Mouse (Mus musculus) adrenal gland, adult 2 months (tissue): ENCODE results near the gene Mpl. TPM values are rescaled to one million over a fixed set of nuclear protein-coding genes. Genes with fewer than 3 reads are reported as not detected.
A peak's percentile ranks its signal among the peaks of the same experiment; 100 is the strongest.

Source experiments
- DNase-seq: peaks from one replicate; pipeline ENCODE4 v3.0.0; 2021
- long read RNA-seq: library from polyadenylated mRNA; stranded (forward); transcript quantifications from one replicate; pipeline ENCODE4 v2.0.0, GENCODE M21; 2021
- polyA plus RNA-seq: library from polyadenylated mRNA; depleted of rRNA; stranded (reverse); fragments of >200 nt; gene quantifications from 2 replicates; pipeline ENCODE4 v1.2.3, GENCODE M21; 2012; rRNA removed
- total RNA-seq, 2 experiments: library from RNA; stranded (reverse); gene quantifications; 2 replicates each; pipeline ENCODE4 v1.2.3; 2021

Mpl gene
- total RNA-seq (under 1 TPM in 1 of 2 experiments, not detected in 1; 0.17 TPM), polyA plus RNA-seq (0.04 TPM in 1 of 2 replicates, not detected in the other)
- long read RNA-seq = 0 reads

DNA sequence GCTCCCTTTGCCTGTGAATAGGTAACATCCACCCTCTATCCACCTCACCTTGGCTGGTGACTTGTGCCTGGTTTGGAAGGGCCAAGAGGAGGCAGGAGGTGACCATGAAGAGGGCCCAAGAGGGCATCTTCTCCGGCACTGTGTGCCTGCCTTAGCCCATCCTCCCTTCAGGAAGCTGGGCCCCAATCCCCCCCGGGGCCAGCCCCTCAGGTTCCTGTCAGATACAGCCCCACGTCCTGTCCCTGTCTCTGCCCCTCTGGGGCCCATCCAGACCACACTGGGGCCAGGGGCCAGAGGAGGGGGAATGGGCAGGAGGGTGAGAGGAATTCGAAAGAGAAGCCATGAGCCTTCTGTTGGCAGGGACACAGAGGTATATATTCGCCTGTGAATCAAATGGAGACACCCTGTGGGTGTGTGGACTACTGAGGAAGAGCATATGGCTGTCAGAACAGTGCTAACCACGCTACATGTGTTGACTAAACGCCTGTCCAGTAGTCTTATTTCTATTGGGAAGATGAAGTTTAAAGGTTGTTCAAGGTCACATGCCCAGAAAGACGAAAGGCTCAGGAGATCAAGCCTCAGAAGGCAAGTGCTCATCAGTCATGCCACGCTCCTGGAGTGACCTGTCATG is at the start of gene Mpl:
Gene Mpl, minus strand, starts transcription at position 169 of the 631 bp plus-strand sequence.
- DNase-seq = no peak

DNA sequence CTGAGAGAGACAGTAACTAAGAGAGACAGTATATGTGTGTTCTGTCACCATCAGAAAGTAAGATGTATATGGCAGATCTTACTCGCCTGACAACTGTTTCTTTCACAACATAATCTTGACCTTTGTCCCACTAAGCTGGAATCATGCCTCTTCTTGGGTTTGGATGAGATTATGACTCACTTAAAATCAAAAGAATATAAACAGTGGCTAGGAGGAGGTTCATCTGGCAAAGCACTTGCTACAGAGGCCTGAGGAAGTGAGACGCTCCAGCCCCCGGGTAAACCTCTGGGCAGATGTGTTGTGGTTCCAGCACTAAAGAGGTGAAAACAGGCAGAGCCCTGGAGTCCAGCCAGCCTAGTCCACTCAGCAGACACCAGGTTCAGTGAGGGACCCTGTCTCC is 48.2 kb upstream of the Mpl start:
- no peak for DNase-seq

DNA sequence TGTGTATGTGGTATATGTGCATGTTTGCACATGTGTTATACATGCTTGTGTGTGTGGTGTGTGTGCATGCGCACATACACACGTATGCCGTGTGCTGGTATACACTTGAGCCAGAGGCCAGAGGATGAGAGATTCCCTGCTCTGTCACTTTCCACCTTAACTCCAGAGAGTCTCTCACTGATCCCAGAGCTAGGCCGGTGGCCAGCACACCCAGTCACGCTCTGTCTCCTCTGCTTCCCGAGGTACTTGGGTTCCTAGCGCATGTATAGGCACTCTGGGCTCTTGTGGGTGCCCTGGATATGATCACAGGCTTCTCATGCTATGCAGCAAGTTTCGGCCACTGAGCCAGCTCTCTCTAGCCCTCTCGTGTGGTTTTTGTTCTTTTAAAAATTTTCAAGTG is 43.5 kb upstream of the Mpl start:
- DNase-seq = no peak

DNA sequence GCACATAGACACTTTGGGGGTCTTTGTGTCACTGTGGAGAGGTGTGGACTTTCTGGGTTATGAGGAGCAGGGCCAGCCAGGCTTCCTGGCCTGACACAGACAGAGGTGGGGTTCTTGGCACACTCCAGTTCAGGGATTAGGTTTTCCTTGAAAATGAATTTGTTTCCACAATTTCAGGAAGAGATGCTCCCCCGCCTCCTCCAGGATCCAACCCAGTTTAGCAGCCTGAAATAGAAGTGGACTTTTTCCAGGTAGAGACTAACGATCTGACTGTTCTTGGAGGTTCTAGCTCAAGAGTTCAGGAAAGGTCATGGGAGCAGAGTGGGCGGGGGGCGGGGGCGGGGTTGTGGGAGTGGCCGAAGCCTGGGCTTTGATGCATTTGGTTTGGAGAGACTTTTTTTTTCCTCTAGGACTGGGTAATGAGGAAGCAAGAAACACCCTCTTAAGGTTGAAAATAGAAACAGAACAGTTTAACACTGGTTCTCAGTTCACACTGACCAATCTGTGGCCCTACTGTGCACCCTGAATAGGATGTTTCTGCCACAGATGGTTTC is 42.9 kb upstream of the Mpl start:
- DNase-seq = peak; percentile 40

DNA sequence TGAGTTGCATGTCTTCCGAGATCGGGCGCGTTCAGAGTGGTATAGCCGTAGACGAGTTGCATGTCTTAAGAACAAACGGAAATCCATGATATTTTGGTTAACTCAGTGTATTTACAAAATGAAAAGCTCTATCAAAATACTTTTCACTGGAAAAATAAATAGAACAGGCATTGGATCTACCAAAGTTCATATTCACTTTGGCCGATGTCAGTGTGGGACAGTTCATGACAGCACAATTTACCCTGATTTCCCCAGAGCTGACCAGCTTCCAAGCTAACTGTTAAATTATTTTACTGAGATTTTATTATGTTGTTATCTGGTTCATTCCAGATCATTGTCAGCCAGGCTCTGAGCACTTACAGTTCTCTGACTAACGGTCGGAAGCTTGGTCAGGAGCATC is 33.1 kb upstream of the Mpl start:
- DNase-seq = no peak

DNA sequence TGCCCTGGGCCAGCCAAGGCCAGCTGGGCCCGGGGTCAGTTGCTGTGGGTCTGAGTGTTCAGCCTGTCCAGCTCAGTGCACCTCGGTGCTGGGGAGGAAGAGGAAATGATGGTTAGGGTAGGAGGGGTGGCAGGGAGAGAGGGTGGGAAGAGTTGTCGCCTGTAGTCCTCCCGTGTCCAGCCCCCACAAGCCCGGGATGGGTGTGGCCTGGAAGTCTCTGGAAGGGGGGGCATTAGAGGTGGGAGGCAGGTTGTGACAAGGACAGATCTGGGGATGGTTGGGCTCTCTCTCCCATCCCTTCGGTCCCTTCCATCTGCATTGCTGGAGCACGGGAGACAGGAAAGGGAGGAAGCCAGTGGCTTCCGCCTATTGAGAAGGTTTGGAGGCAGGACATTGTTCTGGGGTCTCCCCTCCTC is 32.4 kb upstream of the Mpl start, which contains the start of gene Tie1:
Gene Tie1, minus strand, starts transcription at position 345 of the 416 bp plus-strand sequence.
- DNase-seq = peak; percentile 79

DNA sequence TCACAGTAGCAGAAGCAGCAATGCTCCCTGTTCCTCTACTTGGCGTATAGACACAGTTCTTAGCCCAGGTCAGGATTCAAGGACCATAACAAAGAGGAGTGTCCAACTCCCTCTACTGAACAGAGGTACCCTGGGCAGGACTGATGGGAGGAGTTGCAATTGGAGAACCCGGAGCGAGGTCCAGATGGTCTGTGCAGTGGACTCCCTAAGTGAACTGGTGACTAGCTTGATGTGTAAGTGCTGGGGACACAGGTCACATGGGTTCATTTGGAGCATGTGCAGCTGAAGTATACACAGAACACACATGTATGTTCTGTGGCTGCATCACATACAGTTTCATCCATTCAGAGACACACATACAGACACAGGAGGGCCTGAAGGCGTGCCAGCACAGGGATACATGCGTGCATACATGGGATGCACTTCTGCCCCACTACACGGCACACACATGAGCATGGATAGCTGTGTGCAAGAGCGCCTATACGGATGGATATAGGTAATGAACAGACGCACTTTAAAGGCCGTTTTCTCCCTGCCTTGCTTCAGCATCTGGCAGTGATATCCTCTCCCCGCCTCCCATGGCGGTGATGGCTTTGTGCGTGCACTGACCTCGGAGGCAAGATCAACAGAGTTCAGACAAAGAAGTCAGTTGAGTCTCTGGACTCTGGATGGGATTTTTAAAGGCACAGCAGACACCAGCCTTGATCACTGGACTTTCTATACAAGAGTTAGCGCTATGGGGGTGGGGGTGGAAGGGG is 19.6 kb upstream of the Mpl start:
- DNase-seq = no peak

DNA sequence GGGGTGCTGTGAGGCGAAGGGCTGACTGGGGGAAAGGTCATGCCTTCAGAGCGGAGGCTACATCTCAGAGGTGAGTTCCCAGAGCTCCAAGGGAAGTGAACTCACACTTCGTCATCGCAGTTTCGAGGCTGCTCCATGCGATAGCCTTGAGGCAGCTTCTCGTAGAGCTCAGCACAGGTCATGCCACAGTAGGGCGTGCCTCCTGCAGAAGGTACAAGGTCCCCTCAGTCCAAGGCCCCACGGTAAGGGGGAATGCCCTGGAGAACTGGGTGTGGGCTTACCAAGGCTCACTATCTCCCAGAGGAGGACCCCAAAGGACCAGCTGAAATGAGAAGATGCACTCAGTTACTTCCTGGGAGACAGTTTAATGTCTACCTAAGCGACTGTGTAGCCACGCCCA is 15.4 kb upstream of the Mpl start:
- DNase-seq = no peak

DNA sequence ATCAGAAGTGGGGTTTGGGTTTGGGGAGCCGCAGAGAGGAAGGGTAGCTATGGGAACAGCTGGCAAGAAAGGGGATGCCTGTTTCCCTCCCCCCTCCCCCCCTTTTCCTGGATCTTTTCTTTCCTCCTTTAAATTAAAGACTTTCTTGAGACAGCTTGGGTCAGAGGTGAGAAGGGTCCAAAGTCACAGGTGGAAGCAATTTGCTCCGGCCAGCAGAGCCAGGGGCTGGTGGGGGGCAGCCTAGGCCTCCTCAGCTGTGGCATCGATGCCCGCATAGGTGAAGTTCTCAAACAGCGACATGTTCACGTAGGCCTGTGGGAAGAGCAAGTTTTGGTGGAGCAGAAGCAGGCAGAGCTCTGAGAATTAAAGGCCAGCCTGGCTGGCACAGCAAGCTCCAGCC is 14.0 kb upstream of the Mpl start:
- no peak for DNase-seq

DNA sequence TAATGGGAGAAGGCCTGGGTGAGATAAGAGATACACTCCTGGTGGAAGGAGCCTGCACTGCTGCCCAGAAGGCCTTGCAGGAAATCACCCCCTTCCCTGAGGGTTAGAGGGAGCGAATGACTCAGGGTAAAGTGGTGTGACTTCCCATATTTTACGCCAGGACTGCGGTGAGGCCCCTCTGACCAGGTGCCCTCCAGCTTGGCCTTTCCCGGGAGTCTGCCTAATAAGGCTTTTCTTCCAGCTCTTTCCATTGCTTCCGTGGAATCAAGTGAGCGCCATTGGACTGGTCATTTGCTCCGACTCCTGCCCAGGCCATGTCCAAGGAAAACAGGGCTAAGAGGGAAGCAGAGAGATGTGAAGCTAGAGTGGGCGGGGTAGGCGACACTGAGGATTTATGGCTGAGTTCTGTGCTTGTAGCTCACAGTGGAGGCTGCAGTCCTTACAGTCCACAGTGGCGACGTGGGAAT is 8.4 kb upstream of the Mpl start:
- peak; percentile 34 for DNase-seq

DNA sequence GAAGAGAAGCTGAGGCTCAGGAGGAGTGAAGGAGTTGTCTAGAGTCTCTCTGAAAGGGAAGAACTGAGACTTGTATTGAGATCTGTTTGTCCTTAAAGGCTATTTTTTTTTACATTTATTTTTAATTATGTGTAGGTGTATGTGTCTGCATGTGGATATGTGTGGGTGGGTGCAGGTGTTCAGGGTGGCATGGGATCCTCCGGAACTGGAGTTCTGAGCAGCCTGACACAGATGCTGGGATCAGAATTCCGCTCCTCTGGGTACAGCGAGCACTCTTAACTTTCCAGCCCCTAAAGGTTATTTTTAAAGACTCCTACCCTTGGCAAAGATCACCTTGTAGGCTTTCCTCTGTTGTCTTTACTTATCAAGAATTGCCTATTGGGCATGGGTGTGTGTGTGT is 7.6 kb upstream of the Mpl start:
- DNase-seq = no peak

DNA sequence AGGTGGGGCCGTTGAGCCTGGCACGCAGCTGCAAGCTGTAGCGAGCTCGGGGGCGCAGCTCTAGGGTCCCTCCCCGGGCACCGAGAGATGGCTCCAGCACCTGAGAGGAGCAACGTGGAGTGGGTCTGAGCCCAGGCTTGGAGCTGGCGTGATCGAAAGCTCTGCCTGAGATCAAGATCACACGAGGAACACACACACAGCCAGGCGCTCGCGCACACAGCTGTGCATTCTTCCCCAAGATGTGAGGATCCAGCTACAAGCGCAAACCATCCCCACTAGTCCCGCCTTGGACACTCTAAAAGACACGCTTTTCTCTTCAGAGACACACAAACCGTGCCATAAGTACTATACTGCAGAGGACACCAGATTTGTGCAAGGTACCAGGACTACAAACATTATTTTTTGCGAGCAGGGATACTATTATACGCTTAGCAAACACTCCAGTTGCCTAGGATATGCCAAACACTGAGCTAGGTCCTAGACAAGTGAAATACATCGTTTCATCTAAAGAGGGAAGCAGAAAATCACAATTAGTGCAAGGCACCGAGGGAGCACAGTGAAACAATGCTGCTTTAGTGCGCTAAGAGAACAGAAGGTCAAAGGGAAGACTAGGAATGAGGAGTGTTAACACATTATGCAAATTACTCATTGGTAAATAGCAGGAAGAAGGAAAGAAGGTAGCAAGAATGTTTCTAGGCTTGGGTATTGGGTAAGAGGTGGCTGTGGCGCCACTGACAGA is 10.7 kb downstream of the Mpl start:
- DNase-seq = no peak

DNA sequence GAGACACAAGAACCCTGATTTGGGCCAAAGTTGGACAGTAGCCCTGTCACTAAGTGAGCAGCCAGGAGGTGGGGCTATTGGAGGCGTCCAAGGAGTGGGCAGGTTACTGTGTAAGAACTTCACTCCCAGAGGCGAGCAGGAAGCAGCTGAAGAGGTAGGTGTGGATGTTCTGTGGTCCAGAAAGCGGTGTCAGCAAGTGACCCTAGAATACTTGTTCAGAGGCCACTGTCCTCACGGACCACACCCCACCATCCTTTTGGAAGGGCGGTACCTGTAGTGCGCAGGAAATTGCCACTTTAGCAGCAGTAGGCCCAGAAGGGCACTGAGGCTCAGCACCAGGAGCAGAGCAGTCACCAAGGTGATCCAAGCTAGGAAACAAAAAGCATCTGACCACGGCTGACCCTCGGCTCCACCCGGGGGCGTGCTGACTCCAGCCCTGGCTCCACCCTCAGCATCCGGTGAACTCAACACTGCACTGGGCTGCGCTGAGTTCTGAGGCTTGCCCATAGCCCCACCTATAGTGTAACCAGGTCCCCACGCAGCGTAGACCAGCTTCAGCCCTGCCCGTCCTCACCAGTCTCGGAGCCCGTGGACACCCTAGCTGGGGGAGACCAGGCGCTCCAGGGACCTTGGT is 11.4 kb downstream of the Mpl start:
- DNase-seq = peak; percentile 42

DNA sequence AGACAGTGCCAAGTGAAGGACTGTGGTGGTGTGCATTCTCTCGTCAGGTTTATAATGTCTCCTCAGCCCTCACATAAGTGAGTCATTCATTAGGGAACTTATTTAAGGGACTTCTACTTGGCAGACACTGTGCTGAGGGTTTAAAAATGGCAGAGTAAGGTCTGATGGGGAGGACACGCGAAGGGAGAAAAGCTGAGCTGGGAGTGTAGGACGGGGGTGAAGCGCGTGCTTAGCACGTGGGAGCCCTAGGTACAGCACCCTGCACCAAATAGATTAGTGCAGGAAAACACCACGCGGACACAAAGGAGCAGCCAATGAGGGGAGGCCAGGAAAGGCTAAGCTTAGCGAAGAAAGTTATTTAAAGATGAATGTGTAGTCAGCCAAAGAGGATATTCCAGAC is 12.2 kb downstream of the Mpl start:
- no peak for DNase-seq

DNA sequence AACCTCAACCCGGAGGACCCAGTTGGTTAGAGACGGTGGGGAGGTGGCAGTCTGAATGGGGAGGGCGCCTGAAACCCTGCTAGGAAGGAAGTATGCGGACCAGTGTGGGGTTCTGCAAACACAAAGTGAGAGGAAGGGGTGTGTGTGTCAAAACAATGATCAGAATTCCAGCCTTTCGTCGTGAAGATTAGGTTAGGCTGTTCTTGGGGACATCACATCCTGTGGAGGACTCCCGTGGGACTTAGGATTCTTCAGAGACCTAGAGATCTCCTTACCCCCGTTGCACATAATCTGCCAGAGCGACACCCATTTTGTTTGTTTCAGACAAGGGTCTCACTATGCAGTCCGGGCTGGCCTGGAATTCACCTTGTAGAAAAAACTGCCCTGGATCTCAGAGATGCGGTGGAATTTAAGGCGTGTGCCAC is 19.5 kb downstream of the Mpl start:
- DNase-seq = no peak

DNA sequence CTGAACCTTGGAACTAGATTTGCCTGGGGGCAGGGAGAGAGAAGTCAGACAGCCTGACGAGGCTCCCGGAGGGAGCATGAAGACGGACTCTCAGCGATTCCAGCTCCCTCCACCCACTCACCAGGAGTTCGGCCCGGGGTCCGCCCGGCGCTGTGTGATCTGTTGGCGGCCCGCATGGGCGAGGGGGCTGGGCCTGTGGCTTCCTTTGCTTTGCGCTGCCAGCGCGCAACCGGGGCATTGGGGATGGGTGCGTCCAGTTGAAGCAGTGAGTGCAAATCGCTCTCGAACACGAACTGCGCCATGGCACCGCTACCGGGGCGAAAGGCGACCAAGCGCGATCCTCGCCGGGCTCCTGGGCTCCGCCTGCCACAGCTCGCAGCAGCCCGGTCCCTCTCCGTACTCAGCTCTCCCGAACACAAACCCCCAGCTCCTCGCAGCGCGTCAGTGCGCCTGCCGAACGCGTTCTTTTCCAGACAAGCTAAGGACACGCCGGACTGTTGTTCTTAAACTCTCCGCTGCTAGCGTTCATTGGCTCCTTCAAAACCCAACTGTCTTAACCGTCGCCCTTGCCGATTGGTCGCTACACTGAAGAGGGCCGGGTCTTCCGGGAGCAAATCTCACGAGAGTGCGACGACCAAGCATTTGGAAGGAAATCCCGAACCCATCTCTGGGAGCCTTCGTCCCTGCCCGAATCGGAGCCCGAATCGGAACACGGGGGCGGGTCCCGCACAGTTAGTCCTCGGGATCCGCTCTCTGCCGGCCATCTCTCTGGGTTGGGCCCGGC is 20.3 kb downstream of the Mpl start, which contains the start of gene Cdc20:
Gene Cdc20, minus strand, starts transcription at position 533 of the 784 bp plus-strand sequence.
- DNase-seq = peak; percentile 93

DNA sequence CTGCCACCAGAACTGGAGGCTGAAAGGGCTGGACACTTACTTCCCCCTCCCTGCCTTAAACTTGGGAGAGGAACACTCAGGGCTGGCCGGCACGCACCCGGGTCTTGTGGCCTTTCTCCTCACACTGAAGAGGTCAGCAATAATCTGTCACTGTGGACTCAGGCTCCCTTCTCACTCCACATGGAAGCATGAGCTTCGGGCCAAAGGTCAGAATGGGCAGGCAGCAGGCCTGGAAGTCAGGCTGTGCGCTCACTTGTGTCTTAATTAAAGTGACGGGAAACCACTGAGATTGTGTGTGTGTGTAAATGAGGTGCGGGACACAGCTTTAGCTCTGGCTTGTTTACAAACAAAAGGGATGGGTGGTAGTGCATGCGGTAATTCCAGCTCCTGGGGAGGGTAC is 25.0 kb downstream of the Mpl start:
- no peak for DNase-seq

DNA sequence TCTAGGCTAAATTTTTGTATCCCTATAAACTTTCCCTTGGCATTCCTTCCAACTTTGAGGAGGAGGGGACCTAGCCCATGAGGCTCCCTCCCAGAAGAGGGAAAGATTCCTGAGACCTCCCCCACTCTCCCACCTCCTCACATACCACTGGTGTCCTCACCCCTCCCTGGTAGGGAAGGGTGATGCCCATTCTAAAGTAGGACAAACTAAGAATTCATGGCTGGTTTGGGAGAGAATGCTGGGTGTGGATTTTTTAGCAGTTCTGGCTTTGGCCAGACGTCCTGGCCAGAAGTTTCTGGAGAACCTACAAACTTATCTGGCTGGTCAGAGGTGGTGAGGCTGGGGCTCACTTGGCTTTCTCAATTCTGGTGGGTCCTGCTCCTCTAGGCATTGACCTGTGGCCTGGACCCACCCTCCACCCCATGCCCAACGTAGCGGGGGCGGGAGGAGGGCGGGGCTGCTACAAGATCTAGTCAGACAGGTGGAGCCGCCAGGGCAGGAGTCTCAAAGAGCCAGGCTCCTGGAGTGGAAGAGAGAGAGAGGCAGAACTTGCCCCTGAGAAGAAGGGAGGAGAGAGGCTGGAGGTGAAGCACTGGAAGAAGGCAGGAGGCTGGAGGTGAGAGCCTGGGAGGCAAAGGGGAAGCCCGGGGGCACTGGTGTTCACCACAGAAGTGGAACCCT is 28.0 kb downstream of the Mpl start:
- no peak for DNase-seq

DNA sequence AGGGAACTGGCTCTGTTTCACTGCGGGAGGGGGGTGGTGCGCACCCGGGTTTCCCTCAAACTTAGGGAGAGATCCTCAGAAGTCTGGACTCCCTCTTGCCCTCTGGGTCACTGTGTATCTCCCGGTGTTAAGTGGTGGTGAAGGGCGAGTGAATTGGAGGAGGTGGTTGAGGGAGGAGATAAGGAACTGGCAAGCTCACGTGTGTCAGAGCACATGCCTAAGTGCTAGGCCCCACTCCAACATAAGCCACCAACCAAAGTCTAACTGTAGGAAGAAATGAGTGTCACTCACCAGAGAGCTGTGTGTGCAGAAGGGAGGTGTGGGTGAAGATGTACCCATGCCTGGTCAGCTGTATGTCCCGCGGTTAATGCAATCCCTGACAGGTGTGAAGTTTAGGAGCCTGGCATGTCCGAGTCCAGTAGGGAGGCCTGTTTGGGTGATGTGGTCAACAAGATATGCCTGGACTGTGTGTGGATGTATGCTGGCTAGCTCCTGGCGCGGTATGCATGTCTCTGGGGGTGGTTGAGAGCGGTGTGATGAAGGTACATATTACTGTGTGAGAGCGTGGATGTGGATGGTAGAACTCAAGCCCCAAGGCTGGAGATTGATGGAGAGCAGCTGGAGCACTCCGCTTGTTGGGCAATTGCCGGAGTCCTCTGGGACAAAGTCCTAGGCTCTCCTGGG is 28.6 kb downstream of the Mpl start:
- DNase-seq = no peak
